Mouse (Mus musculus) liver, embryonic 16.5 days (tissue): ENCODE measurements at regions not wholly inside any gene's neighbourhood (a gene's known extent, or its start where the extent isn't known, plus 50 kb on each side); places are given as distances from the start of the nearest gene placed in this dataset.

Source experiments
- ATAC-seq: fragments of 200-750 bp; cut with Nextera tagmentation; 2 replicates; pipeline ENCODE4 v1.8.0; 2017; ENCODE audit warnings: low read depth, mild to moderate bottlenecking, moderate number of reproducible peaks, moderate library complexity
- H3K27ac ChIP-seq: fragments of 300-500 bp; sonication (generic); 2 replicates; pipeline ENCODE4 v1.5.1; 2014; ENCODE audit warnings: mild to moderate bottlenecking, low read length
- H3K27me3 ChIP-seq: fragments of 300-500 bp; sonication (generic); 2 replicates; pipeline ENCODE4 v1.6.1; 2014; ENCODE audit warnings: low read depth, low read length, mixed read lengths; ENCODE audit not compliant: control insufficient read depth, insufficient read depth
- H3K36me3 ChIP-seq: fragments of 300-500 bp; sonication (generic); 2 replicates; pipeline ENCODE4 v1.6.1; 2014; ENCODE audit warnings: mild to moderate bottlenecking; ENCODE audit not compliant: control insufficient read depth, insufficient read depth
- H3K4me1 ChIP-seq: fragments of 300-500 bp; sonication (generic); 2 replicates; pipeline ENCODE4 v1.6.1; 2014; ENCODE audit warnings: low read depth, low read length, mixed read lengths; ENCODE audit not compliant: control insufficient read depth
- H3K4me2 ChIP-seq: fragments of 300-500 bp; sonication (generic); 2 replicates; pipeline ENCODE4 v1.6.1; 2014; ENCODE audit warnings: low read depth, low read length, mixed read lengths
- H3K4me3 ChIP-seq: fragments of 300-500 bp; sonication (generic); 2 replicates; pipeline ENCODE4 v1.5.1; 2014; ENCODE audit warnings: low read depth, mild to moderate bottlenecking, low read length
- H3K9ac ChIP-seq: fragments of 300-500 bp; sonication (generic); 2 replicates; pipeline ENCODE4 v1.6.1; 2014; ENCODE audit warnings: low read depth, low read length
- H3K9me3 ChIP-seq: fragments of 300-500 bp; sonication (generic); replicated peaks from 2 replicates; pipeline ENCODE4 v1.6.1; 2016; ENCODE audit warnings: low read length; ENCODE audit not compliant: control insufficient read depth
- WGBS: fragments of 180-500 bp; shearing (Covaris S2); extraction: QIAGEN DNeasy Blood & Tissue Kit; methylation state at CpG from one replicate; pipeline ENCODE4 v1.1.7; 2014; ENCODE audit not compliant: insufficient replicate concordance; 5-methylcytosine and 5-hydroxymethylcytosine counted together

GRCm38 (mm10) chr3:38577890-38578628 is 93.4 kb upstream of the Ankrd50 start:
- H3K4me1 ChIP-seq = no peaks in the 10 kb centered on the region
- 38% methylated on average over 5 of the region's 5 CpGs for WGBS
- no peaks in the 10 kb centered on the region for H3K27me3 ChIP-seq
- no peak overlapping the region for H3K4me3 ChIP-seq
- no peaks in the 10 kb centered on the region for H3K9me3 ChIP-seq
- no peak overlapping the region for H3K27ac ChIP-seq
- no peak overlapping the region for H3K9ac ChIP-seq
- no peaks in the 10 kb centered on the region for H3K36me3 ChIP-seq
- no peak overlapping the region for H3K4me2 ChIP-seq
- no peak for ATAC-seq

GRCm38 (mm10) chr3:38573594-38573993 is 89.0 kb upstream of the Ankrd50 start:
- WGBS = 27% methylated on average over 5 of the region's 5 CpGs
- Histone ChIP-seq H3K4me2 (no peak overlapping the region), H3K27ac (no peak overlapping the region), H3K4me3 (no peak overlapping the region), H3K36me3 (no peaks in the 10 kb centered on the region), H3K9ac (no peak overlapping the region), H3K27me3 (no peaks in the 10 kb centered on the region), H3K9me3 (no peaks in the 10 kb centered on the region), H3K4me1 (no peaks in the 10 kb centered on the region)
- ATAC-seq = no peak; the same call in 1 of the 2 replicates

- H3K36me3 ChIP-seq = no peaks in the 10 kb centered on the region
- H3K9ac ChIP-seq = no peak overlapping the region
- no peaks in the 10 kb centered on the region for H3K27me3 ChIP-seq
- H3K4me3 ChIP-seq = no peak overlapping the region
- 59% methylated on average over 3 of the region's 3 CpGs for WGBS
- H3K4me1 ChIP-seq = no peaks in the 10 kb centered on the region
- H3K4me2 ChIP-seq = no peak overlapping the region
- no peak for ATAC-seq
- no peak overlapping the region for H3K27ac ChIP-seq
- no peaks in the 10 kb centered on the region for H3K9me3 ChIP-seq
Measured at GRCm38 (mm10) chr3:38572159-38572558, 87.5 kb upstream of the Ankrd50 start.

DNA sequence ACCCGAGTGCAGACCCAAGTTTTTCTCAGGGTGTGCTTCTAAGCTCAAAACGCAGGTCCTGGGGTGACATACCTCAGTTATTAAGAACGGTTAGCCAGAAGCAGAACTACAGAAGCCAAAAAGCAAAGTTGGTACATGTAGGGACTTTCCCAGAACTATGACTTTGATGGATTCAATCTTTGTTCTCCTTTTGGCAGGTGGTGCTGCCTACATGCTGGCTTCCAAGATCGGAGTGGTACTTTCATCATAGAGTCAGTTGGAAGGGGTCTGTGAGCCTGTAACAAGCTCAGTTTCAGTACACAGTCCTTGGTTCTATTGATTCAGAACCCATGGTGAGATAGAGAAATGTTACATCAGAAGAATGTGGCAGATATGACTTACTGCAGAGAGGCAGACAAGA is 86.6 kb upstream of the Ankrd50 start:
- WGBS = 56% methylated on average over 4 of the region's 4 CpGs
- no peak overlapping the region for H3K9ac ChIP-seq
- no peak for ATAC-seq
- H3K27me3 ChIP-seq = no peaks in the 10 kb centered on the region
- H3K27ac ChIP-seq = no peak overlapping the region
- H3K4me2 ChIP-seq = no peak overlapping the region
- H3K4me3 ChIP-seq = no peak overlapping the region
- no peaks in the 10 kb centered on the region for H3K36me3 ChIP-seq
- H3K4me1 ChIP-seq = no peaks in the 10 kb centered on the region
- no peaks in the 10 kb centered on the region for H3K9me3 ChIP-seq

GRCm38 (mm10) chr3:38569001-38569400 is 84.4 kb upstream of the Ankrd50 start:
- Histone ChIP-seq H3K4me3 (no peak overlapping the region), H3K4me2 (no peak overlapping the region), H3K36me3 (no peaks in the 10 kb centered on the region), H3K4me1 (no peaks in the 10 kb centered on the region), H3K9me3 (no peaks in the 10 kb centered on the region), H3K27ac (no peak overlapping the region), H3K9ac (no peak overlapping the region), H3K27me3 (no peaks in the 10 kb centered on the region)
- WGBS = 55% methylated on average over 6 of the region's 6 CpGs
- ATAC-seq = no peak

GRCm38 (mm10) chr3:38568596-38568975 is 83.9 kb upstream of the Ankrd50 start:
- Histone ChIP-seq H3K9me3 (no peaks in the 10 kb centered on the region), H3K9ac (no peak overlapping the region), H3K4me3 (no peak overlapping the region), H3K27me3 (no peaks in the 10 kb centered on the region), H3K36me3 (no peaks in the 10 kb centered on the region), H3K4me1 (no peaks in the 10 kb centered on the region), H3K27ac (no peak overlapping the region), H3K4me2 (no peak overlapping the region)
- WGBS = 32% methylated on average over 2 of the region's 2 CpGs
- no peak for ATAC-seq

DNA sequence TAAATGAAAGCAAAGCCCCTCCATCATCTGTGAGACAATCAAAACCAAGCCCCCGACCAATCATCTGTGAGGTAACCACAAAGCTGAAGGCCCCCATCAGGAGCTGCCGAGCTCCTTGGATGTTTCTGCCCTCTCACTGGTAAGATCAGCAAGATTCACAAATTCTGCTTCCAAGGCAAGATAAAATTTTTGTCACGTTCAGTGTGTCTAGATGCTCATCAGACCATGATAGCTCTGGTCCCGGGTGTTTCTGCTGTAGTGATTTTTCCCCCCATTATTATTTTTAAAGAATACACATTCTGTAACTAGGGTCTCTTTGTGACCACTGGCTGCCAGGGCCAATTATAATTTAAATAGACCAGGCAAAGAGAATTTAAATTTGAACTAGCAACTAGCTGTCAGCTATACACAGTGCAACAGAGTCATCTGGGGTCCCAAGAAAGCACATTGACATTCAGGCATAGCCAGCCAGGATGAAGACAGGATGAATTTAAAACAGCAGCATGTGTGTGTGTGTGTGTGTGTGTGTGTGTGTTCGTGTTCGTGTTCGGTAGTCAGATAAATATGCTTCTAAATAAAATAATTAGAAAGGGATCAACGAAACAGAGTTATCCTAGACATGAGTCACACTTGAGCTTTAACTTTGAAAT is 83.4 kb upstream of the Ankrd50 start:
- Histone ChIP-seq H3K4me2 (no peak overlapping the region), H3K27ac (no peak overlapping the region)
- ATAC-seq = no peak

GRCm38 (mm10) chr3:38566576-38566975 is 81.9 kb upstream of the Ankrd50 start:
- ATAC-seq = no peak
- Histone ChIP-seq H3K4me3 (no peak overlapping the region), H3K4me1 (no peaks in the 10 kb centered on the region), H3K4me2 (no peak overlapping the region), H3K9ac (no peak overlapping the region), H3K9me3 (no peaks in the 10 kb centered on the region), H3K36me3 (no peaks in the 10 kb centered on the region), H3K27me3 (no peaks in the 10 kb centered on the region), H3K27ac (no peak overlapping the region)
- 80% methylated on average over 2 of the region's 2 CpGs for WGBS

More for the DNA sequence above, 83.4 kb upstream of the Ankrd50 start:
- H3K36me3 ChIP-seq = no peaks in the 10 kb centered on the region
- no peak overlapping the region for H3K4me3 ChIP-seq
- no peaks in the 10 kb centered on the region for H3K9me3 ChIP-seq
- H3K27me3 ChIP-seq = no peaks in the 10 kb centered on the region
- H3K4me1 ChIP-seq = no peaks in the 10 kb centered on the region
- 52% methylated on average over 8 of the region's 8 CpGs for WGBS
- no peak overlapping the region for H3K9ac ChIP-seq

DNA sequence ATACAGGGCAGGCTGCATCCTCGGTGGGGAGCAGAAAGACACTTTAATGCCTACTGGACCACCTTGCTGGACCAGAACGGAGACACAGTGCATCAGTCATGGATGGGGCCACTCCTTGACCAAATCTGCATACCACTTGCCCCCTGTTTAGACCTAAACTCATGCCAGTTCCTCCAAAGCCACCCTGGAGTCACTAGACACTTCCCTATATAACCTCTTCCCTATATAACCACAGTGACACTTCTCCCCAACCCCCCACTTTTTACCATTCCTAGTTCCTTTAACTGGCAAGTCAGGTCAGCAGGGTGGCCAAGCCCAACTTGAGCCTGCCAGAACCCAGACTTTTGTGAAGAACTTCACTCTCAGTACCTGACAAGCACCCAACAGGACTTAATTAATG is 80.2 kb upstream of the Ankrd50 start:
- ATAC-seq = no peak
- 24% methylated on average over 2 of the region's 2 CpGs for whole genome bisulfite sequencing

More for the DNA sequence above, 80.2 kb upstream of the Ankrd50 start:
- H3K9ac ChIP-seq = no peak overlapping the region
- no peaks in the 10 kb centered on the region for H3K36me3 ChIP-seq
- no peaks in the 10 kb centered on the region for H3K27me3 ChIP-seq
- no peak overlapping the region for H3K4me3 ChIP-seq
- H3K4me1 ChIP-seq = no peaks in the 10 kb centered on the region
- H3K4me2 ChIP-seq = no peak overlapping the region
- H3K27ac ChIP-seq = no peak overlapping the region
- H3K9me3 ChIP-seq = no peaks in the 10 kb centered on the region
